Mouse (Mus musculus) CD4-positive helper T cell, adult 2 months (primary cell): ENCODE results near the gene Tgfb2.

Experiments used
- DNase-seq: peaks from one replicate; pipeline ENCODE4 v3.0.0-alpha.2; 2012; ENCODE audit warnings: low read depth, missing footprints, low spot score

Tgfb2 gene

DNA sequence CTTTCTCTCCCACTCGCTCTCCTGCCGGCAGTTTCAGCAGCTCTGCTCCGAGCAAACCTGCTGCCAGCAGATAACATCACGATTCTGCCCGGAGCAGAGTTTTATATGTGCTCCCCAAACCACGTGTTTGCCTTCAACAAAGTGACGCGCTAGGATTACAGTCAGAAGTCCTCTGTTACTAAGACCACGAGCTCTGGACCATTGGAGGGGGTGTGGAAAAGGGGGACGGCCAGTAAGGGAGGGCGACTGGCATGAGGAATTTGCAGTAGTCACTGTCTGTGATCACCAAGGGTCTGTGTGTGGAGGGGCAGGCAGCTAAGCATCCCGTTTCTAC is at the start of gene Tgfb2:
Tgfb2 (minus strand) TSS at position 75 of the 334 bp plus-strand sequence.
- no peak for DNase-seq

- no peak for DNase-seq
Observed at GRCm38 (mm10) chr1:186749675-186750283, 44.0 kb upstream of the Tgfb2 start.

- peak; percentile 91 for DNase-seq
Observed at GRCm38 (mm10) chr1:186748724-186749653, 43.2 kb upstream of the Tgfb2 start, which contains the start of gene Rrp15. Gene Rrp15 (minus strand): TSS chr1:186749358.

DNA sequence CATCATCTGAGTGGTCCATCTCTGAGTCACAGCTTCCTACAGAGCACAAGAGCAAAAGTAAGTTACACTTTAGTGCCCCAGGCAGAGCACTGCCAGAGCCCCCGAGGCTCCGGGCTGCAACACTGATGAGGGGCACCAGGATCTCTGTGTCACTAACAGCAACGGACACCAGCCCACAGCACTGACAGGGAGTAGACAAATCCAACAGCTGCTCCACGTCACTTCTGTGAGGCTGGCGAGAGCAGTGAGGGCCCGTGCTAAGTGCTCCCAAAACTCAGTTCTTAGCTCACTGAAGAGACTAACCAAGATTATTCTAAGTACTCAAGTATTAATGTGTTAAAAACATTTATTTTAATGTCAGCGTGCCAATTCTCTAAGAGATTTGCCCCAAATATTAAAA is 34.0 kb upstream of the Tgfb2 start:
- DNase-seq = no peak

DNA sequence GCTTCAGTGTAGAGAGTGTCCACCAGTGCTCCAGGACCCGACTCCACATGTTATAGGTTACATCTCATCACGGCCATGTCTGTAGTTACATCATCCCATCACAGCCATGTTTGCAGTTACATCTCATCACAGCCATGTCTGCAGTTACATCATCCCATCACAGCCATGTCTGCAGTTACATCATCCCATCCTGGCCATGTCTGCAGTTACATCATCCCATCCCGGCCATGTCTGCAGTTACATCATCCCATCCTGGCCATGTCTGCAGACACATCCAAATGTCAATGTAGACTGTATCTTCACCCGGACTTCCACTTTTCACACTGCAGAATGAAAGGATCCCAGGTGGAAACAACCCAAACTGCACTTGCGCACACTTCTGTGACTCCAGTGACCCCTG is 29.7 kb upstream of the Tgfb2 start:
- no peak for DNase-seq

DNA sequence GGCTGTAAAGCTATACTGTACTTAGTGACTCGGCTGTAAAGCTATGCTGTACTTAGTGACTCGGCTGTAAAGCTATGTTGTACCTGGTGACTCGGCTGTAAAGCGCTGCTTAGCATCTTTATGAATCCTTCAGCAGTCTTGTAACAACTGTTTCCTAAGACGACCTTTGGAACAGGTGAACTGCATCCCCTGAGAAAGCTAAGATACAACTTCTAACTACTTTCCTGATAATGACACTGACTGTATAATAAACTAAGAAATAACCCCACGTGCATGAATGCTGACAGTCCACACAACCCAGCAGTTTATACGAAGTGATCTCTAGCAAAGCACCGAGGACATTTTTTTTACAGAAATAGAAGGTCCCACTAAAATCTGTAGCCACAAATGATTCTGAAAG is 27.3 kb upstream of the Tgfb2 start:
- DNase-seq = no peak

GRCm38 (mm10) chr1:186728778-186729177 is 23.0 kb upstream of the Tgfb2 start:
- DNase-seq = no peak

GRCm38 (mm10) chr1:186726117-186726516 is 20.3 kb upstream of the Tgfb2 start:
- no peak for DNase-seq

DNA sequence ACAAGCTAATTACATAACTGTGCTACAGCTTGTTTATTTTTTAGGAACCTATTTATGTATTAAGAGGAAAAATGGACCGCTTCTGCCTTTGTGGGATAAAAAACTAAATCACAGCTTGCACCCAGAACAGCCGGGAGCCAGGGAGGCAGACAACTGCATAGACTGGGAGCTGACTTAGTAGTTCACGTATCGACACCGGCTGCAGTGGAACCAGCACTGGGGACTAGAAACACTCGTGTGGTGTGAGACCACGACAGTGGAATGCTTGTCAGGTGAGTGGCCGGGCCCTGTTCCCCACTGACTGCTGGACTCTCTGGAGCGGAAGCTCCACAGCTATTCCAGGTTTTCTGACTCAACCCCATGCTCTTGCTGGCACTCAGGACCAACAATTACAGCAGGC is 16.5 kb upstream of the Tgfb2 start:
- DNase-seq = no peak

DNA sequence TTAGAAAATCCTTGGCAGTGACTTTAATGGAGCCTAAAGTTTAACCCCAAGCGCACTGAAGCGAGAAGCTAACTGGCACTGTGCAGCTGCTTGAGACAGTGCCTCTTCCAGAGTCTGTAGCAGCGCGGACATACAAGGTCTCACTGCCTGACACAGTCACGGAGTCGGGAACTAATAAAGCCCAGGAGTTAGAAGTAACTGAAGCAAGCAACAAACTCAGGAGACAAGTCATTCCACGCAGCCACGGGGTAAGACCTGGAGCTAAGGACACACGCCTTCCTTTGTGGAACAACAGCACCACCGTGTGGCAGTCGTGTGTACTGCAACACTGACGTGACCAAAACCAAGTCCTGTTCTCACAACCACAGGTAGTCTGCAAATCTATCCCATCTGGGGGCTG is 16.1 kb upstream of the Tgfb2 start:
- DNase-seq = peak; percentile 63

- DNase-seq = no peak
Observed at GRCm38 (mm10) chr1:186721166-186721565, 15.4 kb upstream of the Tgfb2 start.

GRCm38 (mm10) chr1:186719708-186720107 is 13.9 kb upstream of the Tgfb2 start:
- DNase-seq = no peak

DNA sequence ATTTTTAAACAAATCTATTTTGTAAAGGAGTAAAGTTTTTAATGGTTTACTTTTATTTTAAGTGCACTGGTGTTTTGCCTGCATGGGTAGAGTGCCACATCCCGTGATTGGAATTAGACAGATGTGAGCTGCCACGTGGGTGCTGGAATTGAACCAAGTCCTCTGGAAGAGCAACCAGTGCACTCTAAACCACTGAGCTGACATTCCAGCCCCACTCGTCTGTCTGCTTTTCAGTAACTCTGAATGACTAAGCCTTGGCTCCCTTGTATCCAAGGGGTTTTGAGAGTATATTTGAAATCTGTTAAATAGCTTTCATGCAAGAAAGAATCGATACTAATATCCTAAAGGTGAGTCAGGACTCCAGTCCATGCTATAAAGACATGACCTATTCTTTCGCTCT is 13.1 kb upstream of the Tgfb2 start:
- no peak for DNase-seq

DNA sequence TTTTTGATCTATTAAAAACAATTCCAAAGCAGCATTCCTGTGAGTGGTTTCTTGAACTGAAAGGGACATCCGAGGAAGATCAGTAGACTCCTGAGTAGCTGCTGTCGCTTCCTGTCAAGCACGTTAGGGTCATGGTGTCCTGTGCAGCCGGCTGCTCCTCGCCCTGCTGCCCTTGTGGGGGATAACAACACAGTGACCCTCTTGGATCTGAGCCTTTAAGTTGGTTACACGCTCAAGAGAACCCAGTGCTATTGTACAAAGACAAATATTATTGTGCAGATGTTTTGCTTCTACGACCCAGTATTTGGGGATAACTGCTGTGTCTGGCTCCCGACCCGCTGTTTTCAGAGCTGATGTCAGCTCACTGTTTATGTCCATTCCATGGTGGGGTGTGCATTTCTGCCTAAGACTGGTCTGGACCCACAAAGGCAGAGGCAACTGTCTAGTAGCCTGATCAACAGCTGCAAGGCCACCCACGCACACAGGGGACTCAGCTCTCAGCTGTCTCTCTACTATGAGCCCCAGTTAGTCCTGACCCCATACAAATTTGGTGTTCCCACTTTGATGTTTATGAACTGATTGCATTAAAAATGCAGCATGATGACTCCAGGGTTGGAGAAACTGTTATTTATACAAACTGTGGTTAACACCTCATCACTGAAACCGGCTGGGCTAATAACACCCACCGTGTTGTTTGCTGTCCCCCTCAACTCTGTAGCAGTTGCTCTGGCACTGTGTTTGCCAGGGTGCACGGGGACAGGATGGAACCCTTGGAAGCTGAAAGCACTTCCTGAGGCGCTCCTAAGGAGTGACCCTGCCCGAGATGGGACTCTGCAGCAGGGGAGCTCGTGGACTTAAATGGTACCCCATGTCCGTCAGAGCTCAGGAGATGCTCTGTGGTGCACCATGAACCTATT is 9.4 kb upstream of the Tgfb2 start:
- DNase-seq = no peak

GRCm38 (mm10) chr1:186714215-186714614 is 8.4 kb upstream of the Tgfb2 start:
- DNase-seq = no peak

DNA sequence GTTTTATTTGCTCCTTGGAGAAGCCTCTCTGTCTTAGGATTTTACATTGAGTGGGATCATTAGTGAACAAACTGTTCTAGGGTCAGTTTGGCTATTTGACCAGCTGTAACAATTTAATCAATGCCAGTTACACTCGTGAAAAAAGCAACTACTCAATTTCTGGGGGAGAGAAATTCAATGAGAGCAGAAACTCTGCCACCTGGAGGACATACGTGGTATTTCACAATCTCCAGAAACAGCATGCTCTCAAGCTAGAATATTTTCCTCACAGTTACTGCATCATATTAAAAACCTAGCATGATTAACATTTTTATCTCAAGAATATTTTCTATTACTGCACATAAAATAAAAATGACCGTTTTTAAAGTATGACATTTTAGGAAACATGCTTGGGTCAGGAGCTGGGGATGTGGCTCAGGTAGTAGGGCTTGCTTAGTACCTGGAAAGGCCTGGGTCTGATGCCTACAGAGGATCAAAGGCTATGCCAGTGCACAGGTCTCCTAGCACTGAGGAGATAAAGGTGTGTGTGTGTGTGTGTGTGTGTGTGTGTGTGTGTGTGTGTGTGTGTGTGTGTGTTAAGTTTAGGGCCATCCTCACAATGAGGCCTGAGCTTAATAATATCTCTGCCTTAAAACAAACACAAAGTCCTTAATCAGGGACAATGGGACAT is 7.1 kb upstream of the Tgfb2 start:
- no peak for DNase-seq

- no peak for DNase-seq
Observed at GRCm38 (mm10) chr1:186705203-186705914, 430 bp downstream of the Tgfb2 start.

- DNase-seq = no peak
Observed at GRCm38 (mm10) chr1:186703980-186704701, 1.6 kb downstream of the Tgfb2 start.

- DNase-seq = no peak
Observed at GRCm38 (mm10) chr1:186703256-186703979, 2.4 kb downstream of the Tgfb2 start.
